Mouse (Mus musculus): ENCODE data around the gene Cd40. TPM values are rescaled to one million over a fixed set of nuclear protein-coding genes. Genes with fewer than 3 reads are reported as not detected.

The Cd40 gene
- polyA plus RNA-seq, 1 experiment from 2014 or later = 6.5 TPM

- no peaks in the 10 kb centered on the region for H3K79me2 ChIP-seq (ENCODE audit: inconsistent target)
- WGBS (ENCODE audit: missing documents) = 94% methylated on average over 4 of the region's 5 CpGs
- H3K36me3 ChIP-seq (ENCODE audit: inconsistent target) = no peaks in the 10 kb centered on the region
- no peak overlapping the region for H3K27ac ChIP-seq
- H3K4me3 ChIP-seq (ENCODE audit: inconsistent target) = no peak overlapping the region
Observed at GRCm38 (mm10) chr2:165042126-165042525, 13.3 kb upstream of the Cd40 start.

- peak overlapping the region; percentile 1; the same call in 1 of the 2 replicates for H3K4me3 ChIP-seq (ENCODE audit: inconsistent target)
- H3K36me3 ChIP-seq (ENCODE audit: inconsistent target) = no peaks in the 10 kb centered on the region
- 4% methylated on average over 17 of the region's 17 CpGs for WGBS (ENCODE audit: missing documents)
- H3K79me2 ChIP-seq (ENCODE audit: inconsistent target) = no peaks in the 10 kb centered on the region
- H3K27ac ChIP-seq = peak overlapping the region; percentile 37
Observed at GRCm38 (mm10) chr2:165043090-165043636, 12.3 kb upstream of the Cd40 start.

GRCm38 (mm10) chr2:165043729-165044128 lies 11.7 kb upstream of the Cd40 start:
- no peaks in the 10 kb centered on the region for H3K79me2 ChIP-seq (ENCODE audit: inconsistent target)
- H3K4me3 ChIP-seq (ENCODE audit: inconsistent target) = no peak overlapping the region
- no peak overlapping the region for H3K27ac ChIP-seq
- 78% methylated on average over 2 of the region's 2 CpGs for WGBS (ENCODE audit: missing documents)
- H3K36me3 ChIP-seq (ENCODE audit: inconsistent target) = no peaks in the 10 kb centered on the region

GRCm38 (mm10) chr2:165049044-165049443 lies 6.4 kb upstream of the Cd40 start:
- Histone ChIP-seq H3K36me3 (ENCODE audit: inconsistent target) (no peaks in the 10 kb centered on the region), H3K79me2 (ENCODE audit: inconsistent target) (no peaks in the 10 kb centered on the region), H3K27ac (no peak overlapping the region), H3K4me3 (ENCODE audit: inconsistent target) (no peak overlapping the region)
- WGBS (ENCODE audit: missing documents) = 88% methylated on average over 5 of the region's 5 CpGs

- Histone ChIP-seq H3K27ac (no peak overlapping the region), H3K4me3 (ENCODE audit: inconsistent target) (no peak overlapping the region), H3K36me3 (ENCODE audit: inconsistent target) (no peaks in the 10 kb centered on the region), H3K79me2 (ENCODE audit: inconsistent target) (no peaks in the 10 kb centered on the region)
- 79% methylated on average over 18 of the region's 18 CpGs for WGBS (ENCODE audit: missing documents)
Observed at GRCm38 (mm10) chr2:165050826-165051548, 4.4 kb upstream of the Cd40 start.

- 49% methylated on average over 11 of the region's 11 CpGs for WGBS (ENCODE audit: missing documents)
Observed at GRCm38 (mm10) chr2:165051566-165051965, 3.9 kb upstream of the Cd40 start.

GRCm38 (mm10) chr2:165055905-165056304 lies 478 bp downstream of the Cd40 start:
- Histone ChIP-seq H3K4me3 (ENCODE audit: inconsistent target) (peak overlapping the region; percentile 52), H3K79me2 (ENCODE audit: inconsistent target) (peaks cover 6% of the 10 kb centered on the region; the same call in 1 of the 2 replicates), H3K36me3 (ENCODE audit: inconsistent target) (no peaks in the 10 kb centered on the region), H3K27ac (peak overlapping the region; percentile 37)
- 9% methylated on average over 7 of the region's 7 CpGs for WGBS (ENCODE audit: missing documents)

More at GRCm38 (mm10) chr2:165051566-165051965, 3.9 kb upstream of the Cd40 start:
- no peak overlapping the region for H3K4me3 ChIP-seq (ENCODE audit: inconsistent target)
- H3K36me3 ChIP-seq (ENCODE audit: inconsistent target) = no peaks in the 10 kb centered on the region
- no peak overlapping the region for H3K27ac ChIP-seq
- peaks cover 3% of the 10 kb centered on the region; the same call in 1 of the 2 replicates for H3K79me2 ChIP-seq (ENCODE audit: inconsistent target)

GRCm38 (mm10) chr2:165056377-165057085 lies 1.1 kb downstream of the Cd40 start:
- no peaks in the 10 kb centered on the region for H3K36me3 ChIP-seq (ENCODE audit: inconsistent target)
- WGBS (ENCODE audit: missing documents) = 56% methylated on average over 14 of the region's 14 CpGs
- H3K4me3 ChIP-seq (ENCODE audit: inconsistent target) = peak overlapping the region; percentile 52
- H3K27ac ChIP-seq = no peak overlapping the region
- H3K79me2 ChIP-seq (ENCODE audit: inconsistent target) = peaks cover 6% of the 10 kb centered on the region; the same call in 1 of the 2 replicates

- Histone ChIP-seq H3K79me2 (ENCODE audit: inconsistent target) (peaks cover 6% of the 10 kb centered on the region; the same call in 1 of the 2 replicates), H3K27ac (no peak overlapping the region), H3K36me3 (ENCODE audit: inconsistent target) (peaks cover 6% of the 10 kb centered on the region; the same call in 1 of the 2 replicates), H3K4me3 (ENCODE audit: inconsistent target) (no peak overlapping the region)
- 77% methylated on average over 2 of the region's 4 CpGs for WGBS (ENCODE audit: missing documents)
Observed at GRCm38 (mm10) chr2:165059961-165060360, 4.5 kb downstream of the Cd40 start.

GRCm38 (mm10) chr2:165061638-165062433 lies 6.4 kb downstream of the Cd40 start:
- no peak overlapping the region for H3K4me3 ChIP-seq (ENCODE audit: inconsistent target)
- peaks cover 19% of the 10 kb centered on the region for H3K36me3 ChIP-seq (ENCODE audit: inconsistent target)
- H3K27ac ChIP-seq = peak overlapping the region; percentile 86
- WGBS (ENCODE audit: missing documents) = 52% methylated on average over 16 of the region's 16 CpGs
- peaks cover under 1% of the 10 kb centered on the region; the same call in 1 of the 2 replicates for H3K79me2 ChIP-seq (ENCODE audit: inconsistent target)

- Histone ChIP-seq H3K36me3 (ENCODE audit: inconsistent target) (peaks cover 29% of the 10 kb centered on the region), H3K79me2 (ENCODE audit: inconsistent target) (no peaks in the 10 kb centered on the region; the same call in 1 of the 2 replicates), H3K27ac (no peak overlapping the region), H3K4me3 (ENCODE audit: inconsistent target) (no peak overlapping the region)
- 82% methylated on average over 7 of the region's 7 CpGs for WGBS (ENCODE audit: missing documents)
Observed at GRCm38 (mm10) chr2:165064489-165064888, 9.1 kb downstream of the Cd40 start.

- no peaks in the 10 kb centered on the region for H3K79me2 ChIP-seq (ENCODE audit: inconsistent target)
- H3K36me3 ChIP-seq (ENCODE audit: inconsistent target) = peaks cover 29% of the 10 kb centered on the region
- no peak overlapping the region for H3K27ac ChIP-seq
- WGBS (ENCODE audit: missing documents) = 100% methylated on average over 2 of the region's 2 CpGs
- H3K4me3 ChIP-seq (ENCODE audit: inconsistent target) = no peak overlapping the region
Observed at GRCm38 (mm10) chr2:165068806-165069205, 13.4 kb downstream of the Cd40 start.

GRCm38 (mm10) chr2:165070096-165070816 lies 14.8 kb downstream of the Cd40 start:
- Histone ChIP-seq H3K4me3 (ENCODE audit: inconsistent target) (no peak overlapping the region), H3K36me3 (ENCODE audit: inconsistent target) (peaks cover 24% of the 10 kb centered on the region), H3K27ac (no peak overlapping the region), H3K79me2 (ENCODE audit: inconsistent target) (no peaks in the 10 kb centered on the region)
- 38% methylated on average over 20 of the region's 23 CpGs for WGBS (ENCODE audit: missing documents)

- Histone ChIP-seq H3K36me3 (ENCODE audit: inconsistent target) (no peaks in the 10 kb centered on the region), H3K4me3 (ENCODE audit: inconsistent target) (no peak overlapping the region), H3K79me2 (ENCODE audit: inconsistent target) (no peaks in the 10 kb centered on the region), H3K27ac (no peak overlapping the region)
- WGBS (ENCODE audit: missing documents) = 16% methylated on average over 9 of the region's 9 CpGs
Observed at GRCm38 (mm10) chr2:165073381-165073781, 18.0 kb downstream of the Cd40 start.

Data from macrophage (primary cell).